Mouse (Mus musculus): ENCODE results near the gene Depp1. TPM values are rescaled to one million over a fixed set of nuclear protein-coding genes. Genes with fewer than 3 reads are reported as not detected.

The Depp1 gene
- total and polyA plus RNA-seq, 2 experiments from 2014 or later: 3.1 to 5.0 TPM

- H3K27ac ChIP-seq (ENCODE audit: low read depth, low read length): no peak overlapping the region
- no peaks in the 10 kb centered on the region for H3K9me3 ChIP-seq (ENCODE audit: low read length)
- no peak for TF ChIP-seq CTCF (IDR thresholded peaks at IDR 0.05)
- no peak overlapping the region for H3K4me2 ChIP-seq (ENCODE audit: low read depth, low read length, poor library complexity, severe bottlenecking)
- no peaks in the 10 kb centered on the region for H3K36me3 ChIP-seq (ENCODE audit: insufficient read depth, low read length)
- no peaks in the 10 kb centered on the region for H3K27me3 ChIP-seq (ENCODE audit: insufficient read depth, low read length)
- H3K9ac ChIP-seq (replicated peaks; ENCODE audit: low read length, poor library complexity, severe bottlenecking): no peak overlapping the region
- ATAC-seq (ENCODE audit: low FRiP score): no peak
- no peak for DNase-seq (ENCODE audit: low spot score)
- WGBS: 55% methylated on average over 3 of the region's 3 CpGs
- peaks cover 5% of the 10 kb centered on the region for H3K4me1 ChIP-seq (ENCODE audit: insufficient read depth, low read length)
- H3K4me3 ChIP-seq (ENCODE audit: low read depth, low read length): no peak overlapping the region
Measured at GRCm38 (mm10) chr6:116667382-116667781, 17.0 kb downstream of the Depp1 start.

- Histone ChIP-seq H3K9ac (replicated peaks; ENCODE audit: low read length, poor library complexity, severe bottlenecking) (no peak overlapping the region), H3K27me3 (ENCODE audit: insufficient read depth, low read length) (no peaks in the 10 kb centered on the region), H3K9me3 (ENCODE audit: low read length) (no peaks in the 10 kb centered on the region), H3K4me3 (ENCODE audit: low read depth, low read length) (no peak overlapping the region), H3K4me2 (ENCODE audit: low read depth, low read length, poor library complexity, severe bottlenecking) (no peak overlapping the region), H3K4me1 (ENCODE audit: insufficient read depth, low read length) (peaks cover 11% of the 10 kb centered on the region), H3K27ac (ENCODE audit: low read depth, low read length) (no peak overlapping the region), H3K36me3 (ENCODE audit: insufficient read depth, low read length) (no peaks in the 10 kb centered on the region)
- WGBS: 50% methylated on average over 11 of the region's 11 CpGs
- peak; percentile 25 for DNase-seq (ENCODE audit: low spot score)
- ATAC-seq (ENCODE audit: low FRiP score): no peak
- no peak for TF ChIP-seq CTCF (IDR thresholded peaks at IDR 0.05)
Measured at GRCm38 (mm10) chr6:116668682-116669470, 18.5 kb downstream of the Depp1 start.

- WGBS: 15% methylated on average over 6 of the region's 6 CpGs
- no peaks in the 10 kb centered on the region for H3K27me3 ChIP-seq (ENCODE audit: insufficient read depth, low read length)
- ATAC-seq (ENCODE audit: low FRiP score) (0 out of 2 replicates have a peak, but pooled peaks have one; percentile 29), DNase-seq (ENCODE audit: low spot score) (peak; percentile 73)
- H3K4me3 ChIP-seq (ENCODE audit: low read depth, low read length): no peak overlapping the region
- H3K9me3 ChIP-seq (ENCODE audit: low read length): no peaks in the 10 kb centered on the region
- H3K27ac ChIP-seq (ENCODE audit: low read depth, low read length): no peak overlapping the region
- H3K4me2 ChIP-seq (ENCODE audit: low read depth, low read length, poor library complexity, severe bottlenecking): no peak overlapping the region
- H3K4me1 ChIP-seq (ENCODE audit: insufficient read depth, low read length): peaks cover 14% of the 10 kb centered on the region
- H3K9ac ChIP-seq (replicated peaks; ENCODE audit: low read length, poor library complexity, severe bottlenecking): no peak overlapping the region
- peak; percentile 37 for TF ChIP-seq CTCF (IDR thresholded peaks at IDR 0.05)
- H3K36me3 ChIP-seq (ENCODE audit: insufficient read depth, low read length): no peaks in the 10 kb centered on the region
Measured at GRCm38 (mm10) chr6:116670144-116670543, 19.7 kb downstream of the Depp1 start.

- no peak for TF ChIP-seq CTCF (IDR thresholded peaks at IDR 0.05)
- Histone ChIP-seq H3K9me3 (ENCODE audit: low read length) (no peaks in the 10 kb centered on the region), H3K4me2 (ENCODE audit: low read depth, low read length, poor library complexity, severe bottlenecking) (peak overlapping the region; percentile 30), H3K9ac (replicated peaks; ENCODE audit: low read length, poor library complexity, severe bottlenecking) (no peak overlapping the region; the same call in 1 of the 2 replicates), H3K36me3 (ENCODE audit: insufficient read depth, low read length) (no peaks in the 10 kb centered on the region), H3K4me3 (ENCODE audit: low read depth, low read length) (no peak overlapping the region), H3K27ac (ENCODE audit: low read depth, low read length) (no peak overlapping the region), H3K4me1 (ENCODE audit: insufficient read depth, low read length) (peaks cover 14% of the 10 kb centered on the region), H3K27me3 (ENCODE audit: insufficient read depth, low read length) (no peaks in the 10 kb centered on the region)
- DNase-seq (ENCODE audit: low spot score): peak; percentile 40
- WGBS: 17% methylated on average over 5 of the region's 5 CpGs
- ATAC-seq (ENCODE audit: low FRiP score): no peak
Measured at GRCm38 (mm10) chr6:116671031-116671430, 20.6 kb downstream of the Depp1 start.

GRCm38 (mm10) chr6:116671768-116672167 is 21.4 kb downstream of the Depp1 start:
- no peak overlapping the region for H3K4me3 ChIP-seq (ENCODE audit: low read depth, low read length)
- no peak overlapping the region for H3K27ac ChIP-seq (ENCODE audit: low read depth, low read length)
- TF ChIP-seq CTCF (IDR thresholded peaks at IDR 0.05): no peak
- ATAC-seq (ENCODE audit: low FRiP score): no peak
- H3K36me3 ChIP-seq (ENCODE audit: insufficient read depth, low read length): no peaks in the 10 kb centered on the region
- no peak overlapping the region for H3K9ac ChIP-seq (replicated peaks; ENCODE audit: low read length, poor library complexity, severe bottlenecking)
- peak; percentile 19 for DNase-seq (ENCODE audit: low spot score)
- WGBS: 77% methylated on average over 4 of the region's 4 CpGs
- H3K27me3 ChIP-seq (ENCODE audit: insufficient read depth, low read length): no peaks in the 10 kb centered on the region
- H3K4me1 ChIP-seq (ENCODE audit: insufficient read depth, low read length): peaks cover 14% of the 10 kb centered on the region
- H3K9me3 ChIP-seq (ENCODE audit: low read length): no peaks in the 10 kb centered on the region
- H3K4me2 ChIP-seq (ENCODE audit: low read depth, low read length, poor library complexity, severe bottlenecking): peak overlapping the region; percentile 12; the same call in 1 of the 2 replicates

GRCm38 (mm10) chr6:116672349-116672748 is 21.9 kb downstream of the Depp1 start:
- peak overlapping the region; percentile 93; the same call in 1 of the 2 replicates for H3K4me2 ChIP-seq (ENCODE audit: low read depth, low read length, poor library complexity, severe bottlenecking)
- no peak for TF ChIP-seq CTCF (IDR thresholded peaks at IDR 0.05)
- no peak overlapping the region for H3K4me3 ChIP-seq (ENCODE audit: low read depth, low read length)
- peak; percentile 22 for DNase-seq (ENCODE audit: low spot score)
- WGBS: 60% methylated on average over 5 of the region's 5 CpGs
- ATAC-seq (ENCODE audit: low FRiP score): no peak
- no peaks in the 10 kb centered on the region for H3K9me3 ChIP-seq (ENCODE audit: low read length)
- peaks cover 14% of the 10 kb centered on the region for H3K4me1 ChIP-seq (ENCODE audit: insufficient read depth, low read length)
- no peaks in the 10 kb centered on the region for H3K36me3 ChIP-seq (ENCODE audit: insufficient read depth, low read length)
- no peak overlapping the region for H3K27ac ChIP-seq (ENCODE audit: low read depth, low read length)
- no peaks in the 10 kb centered on the region for H3K27me3 ChIP-seq (ENCODE audit: insufficient read depth, low read length)
- no peak overlapping the region for H3K9ac ChIP-seq (replicated peaks; ENCODE audit: low read length, poor library complexity, severe bottlenecking)
